Mouse (Mus musculus) erythroblast, embryonic 14.5 days (primary cell): ENCODE data around the gene Slc11a2.

Source experiments
- GATA1 ChIP-seq: IDR thresholded peaks from 2 replicates; pipeline ENCODE4 v1.6.1; 2012; ENCODE audit warnings: low read length, inconsistent platforms, mixed read lengths
- TAL1 ChIP-seq: IDR thresholded peaks from 3 replicates; pipeline ENCODE4 v1.6.1; 2012; ENCODE audit warnings: low read length, inconsistent platforms, mixed read lengths

DNA sequence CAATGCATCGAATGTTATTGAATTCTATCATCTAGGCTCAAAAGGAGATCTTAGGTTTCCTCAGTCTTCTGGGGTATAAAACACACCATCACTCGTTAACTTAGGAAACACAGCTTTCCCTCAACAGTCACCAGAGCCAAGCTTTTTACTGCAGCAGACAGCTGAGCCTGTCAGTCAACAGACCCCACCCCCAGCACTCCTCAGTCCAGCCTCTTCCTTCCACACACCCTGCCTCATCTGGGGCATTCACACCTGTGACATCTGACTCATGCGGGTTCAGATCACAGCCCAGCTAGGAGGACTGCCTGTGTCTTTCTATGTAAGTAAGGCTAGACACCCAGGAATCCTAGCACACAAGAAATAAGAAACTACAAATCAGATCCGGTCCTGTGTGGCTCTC, 10.9 kb downstream of the Slc11a2 start:
- TF ChIP-seq GATA1 = no peak
- no peak for TF ChIP-seq TAL1
